Mouse (Mus musculus): Measurements from ENCODE around the gene Basp1.

Gene Basp1

DNA sequence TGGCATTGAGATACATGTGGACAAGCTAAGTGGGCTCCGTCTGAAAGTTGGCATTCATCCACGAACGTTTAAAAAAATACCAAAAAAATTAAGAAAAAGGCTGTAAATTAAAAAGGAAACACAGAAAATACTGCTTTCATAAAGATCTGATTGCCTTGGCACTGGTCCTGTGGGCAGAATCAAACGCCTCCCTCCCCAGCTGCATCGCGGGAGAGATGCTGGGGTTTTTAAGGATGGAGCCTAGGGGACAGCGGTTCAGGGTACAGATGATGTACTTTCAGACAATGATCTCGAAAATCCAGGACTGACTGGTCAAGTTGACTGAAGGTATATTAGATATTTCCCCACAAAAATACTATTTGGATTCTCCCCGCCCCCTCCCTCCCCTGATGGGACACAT, 49.9 kb downstream of the Basp1 start:
- DNase-seq (ENCODE audit: low read depth) = no peak

DNA sequence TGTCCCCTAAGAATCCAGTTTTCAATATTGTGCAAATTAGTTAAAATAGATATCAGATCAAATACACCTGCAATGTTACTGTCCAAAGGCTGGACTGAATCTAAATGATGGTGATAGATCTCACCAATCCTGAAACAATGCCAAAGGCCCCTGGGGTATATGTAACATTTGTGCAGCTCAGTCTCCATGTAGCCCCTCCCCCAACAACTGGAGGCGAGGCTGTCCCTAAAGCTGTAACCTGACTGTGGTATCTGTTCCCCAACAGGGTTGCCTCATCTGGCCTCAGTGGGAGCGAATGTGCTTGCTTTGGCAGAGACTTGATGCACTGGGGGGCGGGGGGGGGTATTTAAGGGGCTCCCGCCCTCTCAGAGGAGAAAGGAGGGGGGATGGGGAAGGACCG, 52.7 kb downstream of the Basp1 start:
- no peak for DNase-seq (ENCODE audit: low read depth)

DNA sequence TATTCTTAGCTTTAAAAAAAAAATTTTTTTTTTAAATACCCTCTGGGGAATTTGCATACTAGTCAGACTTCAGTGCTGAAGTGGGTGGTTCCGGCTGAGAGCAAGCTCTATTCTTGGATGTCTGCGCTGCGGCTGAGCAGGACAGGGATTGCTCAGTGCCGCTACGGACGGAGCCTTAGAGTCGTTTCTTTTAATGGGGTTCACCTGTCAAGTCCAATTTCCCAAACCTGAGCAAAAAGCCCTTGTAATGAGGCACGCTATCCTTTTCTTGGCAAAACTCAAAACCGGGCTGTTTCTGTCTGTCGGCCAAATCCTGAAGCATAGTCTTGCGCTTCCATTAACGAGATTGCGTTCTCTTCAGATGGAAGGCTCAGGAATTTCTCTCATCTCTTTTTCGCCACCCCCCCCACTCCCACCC, 54.9 kb downstream of the Basp1 start:
- DNase-seq (ENCODE audit: low read depth) = no peak

DNA sequence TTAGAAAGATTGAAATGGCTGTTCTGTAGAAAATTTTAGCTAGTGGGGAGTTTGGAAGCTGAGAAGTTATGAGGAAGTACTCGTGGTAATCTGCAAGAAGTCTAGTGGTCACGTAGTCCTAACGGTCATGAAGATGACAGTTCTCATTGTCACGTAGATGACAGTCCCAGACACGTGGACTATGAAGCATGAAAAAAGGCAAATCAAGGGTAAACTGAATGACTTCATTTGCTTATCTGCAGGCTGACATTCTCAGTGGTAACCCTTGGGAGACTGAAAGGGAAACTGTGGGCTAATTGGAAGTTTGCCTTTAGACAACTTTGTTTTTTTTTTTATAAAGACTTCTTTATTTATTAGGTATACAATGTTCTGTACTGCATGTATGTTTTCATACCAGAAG, 58.2 kb downstream of the Basp1 start:
- DNase-seq (ENCODE audit: low read depth) = no peak

DNA sequence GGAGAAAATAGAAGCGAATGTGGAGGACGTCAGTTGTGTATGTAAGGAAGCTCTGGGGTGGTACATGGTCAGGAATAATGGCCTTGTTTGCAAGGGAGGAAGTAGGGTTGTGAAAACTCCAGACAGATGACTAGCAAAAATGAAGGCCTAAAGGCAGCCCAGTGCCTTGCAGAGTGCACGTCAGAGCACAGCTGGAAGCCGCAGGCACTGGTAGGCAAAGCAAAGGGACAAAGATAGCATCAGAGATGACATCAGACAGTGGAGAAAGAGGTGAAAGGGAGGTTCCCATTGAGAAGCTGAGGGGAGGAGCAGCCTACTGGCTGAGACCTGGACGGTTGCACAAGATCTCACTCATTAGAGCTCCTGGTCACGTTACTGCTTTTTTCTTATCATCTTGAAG, 58.8 kb downstream of the Basp1 start:
- no peak for DNase-seq (ENCODE audit: low read depth)

DNA sequence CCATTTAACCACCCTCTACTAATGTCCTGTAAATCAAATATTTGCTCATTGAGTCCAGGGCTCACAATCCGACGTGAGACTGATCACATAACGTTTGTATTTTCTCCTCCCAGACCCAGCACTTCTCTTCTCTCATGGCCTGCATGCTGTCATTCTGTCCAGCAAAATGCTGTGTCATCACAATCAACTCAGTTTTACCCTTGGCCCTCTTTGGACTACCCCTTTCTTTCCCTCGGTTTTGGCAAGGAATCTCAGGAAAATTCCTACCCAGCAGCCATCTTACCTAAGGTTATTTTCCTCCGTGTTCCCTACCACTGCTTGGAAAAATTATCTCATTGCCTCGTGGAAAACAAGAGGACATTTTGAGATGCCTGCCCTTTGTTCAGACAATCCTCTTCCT, 60.1 kb downstream of the Basp1 start:
- DNase-seq (ENCODE audit: low read depth) = no peak

DNA sequence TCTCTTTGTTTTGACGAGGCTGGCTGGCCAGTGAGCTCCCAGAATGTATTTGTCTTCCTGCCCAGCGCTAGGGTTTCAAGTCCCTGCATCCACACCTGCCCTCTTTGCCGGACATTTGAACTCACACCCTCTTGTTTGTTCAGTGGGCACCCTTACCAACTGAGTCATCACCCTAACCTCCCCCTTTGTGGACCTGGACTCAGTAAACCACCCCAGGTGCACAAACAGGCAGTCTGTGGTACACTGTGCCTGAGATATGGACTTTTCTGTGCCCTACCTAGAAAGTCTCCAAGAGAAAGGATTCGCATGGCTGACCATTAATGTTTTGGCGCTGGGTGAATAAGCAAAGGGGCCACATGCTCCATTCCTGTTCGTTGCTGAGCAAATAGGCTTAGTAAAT, 70.3 kb downstream of the Basp1 start:
- no peak for DNase-seq (ENCODE audit: low read depth)

DNA sequence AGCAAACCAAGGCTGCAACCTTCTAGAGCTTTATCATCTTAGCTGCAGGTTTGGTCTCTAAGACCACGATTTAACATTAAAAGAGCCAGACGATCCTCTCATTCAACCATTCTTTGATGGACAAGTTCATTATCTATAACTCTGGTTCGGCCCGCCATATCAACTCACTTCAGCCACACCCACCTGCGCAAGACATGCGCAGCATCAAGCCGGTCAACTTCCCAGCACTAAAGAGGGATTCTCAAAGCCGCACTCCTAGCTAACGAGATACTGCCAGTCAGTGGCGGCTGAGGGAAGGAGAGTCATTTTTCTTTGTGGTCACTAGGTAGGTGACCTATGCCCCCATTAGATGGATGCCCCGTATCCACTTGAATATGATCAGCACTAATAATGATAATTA, 78.3 kb downstream of the Basp1 start:
- DNase-seq (ENCODE audit: low read depth) = no peak

DNA sequence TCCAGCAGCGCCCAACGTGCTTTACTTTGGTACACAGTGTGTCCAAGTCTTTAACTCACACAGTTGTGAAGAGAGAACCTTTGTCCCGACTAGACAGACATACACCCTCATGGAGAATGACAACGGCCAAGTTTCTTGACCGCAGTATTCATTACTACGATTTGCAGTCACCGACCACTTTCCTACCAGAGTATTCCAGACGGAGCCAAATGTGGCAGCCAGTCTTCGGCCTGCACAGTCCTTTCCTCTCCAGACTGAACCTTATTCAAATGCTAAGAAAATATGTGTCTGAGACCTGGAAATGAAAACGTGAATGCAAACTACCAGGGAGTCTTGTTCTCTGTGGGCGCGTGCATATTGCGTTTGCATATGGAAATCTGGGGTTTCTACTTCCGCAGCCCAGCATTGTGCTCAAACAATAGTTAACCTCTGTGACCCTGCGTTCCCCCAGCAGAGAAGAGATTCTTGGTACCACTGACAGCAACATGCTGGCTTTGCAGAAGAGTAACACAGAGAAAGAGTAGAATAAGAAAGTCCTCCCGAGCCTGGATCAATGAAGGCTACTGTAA, 81.6 kb downstream of the Basp1 start:
- DNase-seq (ENCODE audit: low read depth) = no peak

DNA sequence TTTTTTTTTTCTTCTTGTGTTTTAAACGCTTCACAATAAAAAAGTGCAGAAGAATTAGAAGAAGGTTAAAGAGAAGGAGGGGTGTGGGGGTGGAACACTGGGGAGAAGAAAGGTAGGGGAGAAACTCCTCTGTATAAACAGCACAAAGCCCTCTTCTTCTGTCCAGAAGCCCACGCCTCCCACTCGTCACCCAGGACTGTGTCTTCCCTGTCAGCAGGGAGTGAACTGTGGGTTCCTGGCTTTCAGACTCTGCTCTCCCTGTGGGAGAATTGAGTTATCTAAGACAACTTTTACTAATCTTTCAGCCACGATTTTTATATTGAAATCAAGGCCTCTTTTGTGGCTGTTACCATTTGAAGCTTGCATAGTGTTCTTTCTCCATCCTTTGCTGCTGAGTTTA, 82.6 kb downstream of the Basp1 start:
- no peak for DNase-seq (ENCODE audit: low read depth)

DNA sequence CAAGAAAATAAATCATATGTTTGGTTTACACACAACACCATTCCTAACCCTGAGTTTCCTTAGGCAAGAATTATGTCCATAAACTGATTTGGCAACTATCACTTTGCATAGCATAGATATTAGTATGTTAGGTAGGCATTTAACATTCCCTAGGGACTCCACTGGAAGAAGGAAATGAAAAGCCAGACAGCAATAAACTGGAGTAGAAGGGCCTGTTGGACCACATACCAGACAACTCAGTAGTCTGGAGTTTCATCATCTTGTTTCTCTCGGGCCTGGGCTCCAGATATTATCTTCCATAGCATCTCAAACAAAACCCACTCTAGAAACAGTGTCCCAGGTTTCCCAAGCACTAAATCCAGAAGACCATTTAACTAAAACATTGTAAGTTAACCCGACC, 91.0 kb downstream of the Basp1 start:
- peak; percentile 8 for DNase-seq (ENCODE audit: low read depth)

DNA sequence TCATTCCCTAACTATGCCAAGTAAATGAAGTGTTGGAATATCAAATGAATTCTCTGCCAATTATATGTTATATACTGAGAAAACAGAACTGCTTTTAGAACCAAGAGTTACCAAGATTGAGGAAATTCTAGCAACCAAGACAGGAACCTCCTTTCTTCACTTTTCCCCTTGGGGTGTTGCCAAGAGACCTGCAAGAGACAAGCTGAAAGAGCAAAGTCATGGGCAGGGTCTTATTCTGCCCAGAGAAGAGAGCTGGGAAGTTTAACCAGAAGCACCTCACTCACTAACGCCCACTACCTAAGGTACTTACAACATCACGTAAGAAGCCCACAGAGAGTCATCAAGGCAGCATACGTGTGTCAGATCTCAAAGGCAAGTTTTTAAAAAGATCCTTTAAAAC, 91.5 kb downstream of the Basp1 start:
- no peak for DNase-seq (ENCODE audit: low read depth)

DNA sequence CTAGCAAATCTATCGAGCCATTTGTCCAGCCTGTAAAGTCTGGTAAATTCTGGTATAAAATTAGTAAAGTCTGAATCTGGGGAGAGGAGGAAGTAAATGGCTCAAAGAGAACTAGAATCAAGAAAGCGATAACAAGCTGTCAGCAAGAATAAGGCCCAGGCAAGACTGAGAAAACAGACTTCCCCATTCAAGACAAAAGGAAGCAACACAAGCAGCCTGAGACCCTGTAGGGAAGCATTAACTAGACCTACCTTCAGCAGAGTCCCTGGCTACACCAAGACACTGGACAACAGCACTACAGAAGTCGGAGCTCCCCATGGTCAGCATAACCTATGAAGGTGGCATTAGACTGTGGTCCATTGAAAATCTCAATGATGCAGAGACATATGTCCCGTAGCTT, 91.9 kb downstream of the Basp1 start:
- DNase-seq (ENCODE audit: low read depth) = no peak

DNA sequence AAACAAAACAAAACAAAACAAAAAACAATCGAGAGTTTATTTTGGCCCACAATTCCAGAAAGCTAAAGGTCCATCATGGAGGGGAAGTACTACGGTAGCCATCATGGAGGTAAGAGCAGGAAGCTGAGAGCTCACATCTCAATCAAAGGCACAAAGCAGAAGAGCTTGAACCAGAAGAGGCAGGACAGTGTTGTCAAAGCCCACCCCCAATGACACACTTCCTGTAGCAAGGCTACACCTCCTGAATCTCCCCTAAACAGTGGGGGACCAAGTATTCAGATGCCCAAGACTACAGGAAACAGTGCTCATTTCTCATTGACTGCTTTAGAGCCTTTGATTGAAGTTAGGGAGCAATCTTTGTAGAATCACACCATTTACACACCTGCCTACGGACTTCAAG, 99.1 kb downstream of the Basp1 start:
- DNase-seq (ENCODE audit: low read depth) = no peak

Data from NIH3T3 (cell line).